Mouse (Mus musculus) megakaryocyte progenitor cell, adult 5-6 weeks (primary cell): ENCODE measurements around the gene Gdpd3. TPM values are rescaled to one million over a fixed set of nuclear protein-coding genes. Genes with fewer than 3 reads are reported as not detected.
"Not testable (repeated sequence)": the region's sequence is repeated elsewhere in the genome, so short reads cannot be mapped to it uniquely, and the experiment has no call there.

Experiments
- ATAC-seq: replicated peaks from 2 replicates; pipeline ENCODE4 v1.8.0; 2016; ENCODE audit warnings: mild to moderate bottlenecking, moderate TSS enrichment, inconsistent platforms; ENCODE audit not compliant: poor library complexity
- total RNA-seq, 2 experiments: library from RNA; stranded (forward) in 1 of 2; stranded (reverse) in 1 of 2; fragments of 157-497, 149-512 nt in 1 of 2; fragments of 200-1000 nt in 1 of 2; gene quantifications; 2 replicates each; pipeline versions ENCODE4 v1.2.3 to v1.2.4; 2015 to 2017

Gene Gdpd3
- total RNA-seq, 2 experiments from 2014 or later = 7.7 to 8.4 TPM

DNA sequence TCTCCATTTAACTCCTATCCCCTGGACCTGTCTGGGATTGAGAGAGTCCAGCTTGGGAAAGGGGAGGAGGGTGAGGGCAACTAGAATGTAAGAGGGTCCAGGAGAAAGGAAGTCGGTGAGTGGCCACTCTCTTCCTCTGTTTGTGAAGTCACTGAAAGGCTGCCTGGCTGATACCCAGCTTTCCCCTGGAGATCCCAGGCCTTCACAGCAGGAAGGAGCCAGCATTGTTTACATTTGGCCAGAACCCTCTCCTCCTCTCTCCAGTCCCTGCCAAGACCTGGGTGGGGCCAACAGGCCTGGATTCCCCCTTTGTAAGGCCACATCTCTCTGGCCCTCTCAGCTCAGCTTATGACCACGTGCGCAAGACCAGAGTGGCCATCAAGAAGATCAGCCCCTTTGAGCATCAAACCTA, 5.7 kb upstream of the Gdpd3 start:
- ATAC-seq = no peak

DNA sequence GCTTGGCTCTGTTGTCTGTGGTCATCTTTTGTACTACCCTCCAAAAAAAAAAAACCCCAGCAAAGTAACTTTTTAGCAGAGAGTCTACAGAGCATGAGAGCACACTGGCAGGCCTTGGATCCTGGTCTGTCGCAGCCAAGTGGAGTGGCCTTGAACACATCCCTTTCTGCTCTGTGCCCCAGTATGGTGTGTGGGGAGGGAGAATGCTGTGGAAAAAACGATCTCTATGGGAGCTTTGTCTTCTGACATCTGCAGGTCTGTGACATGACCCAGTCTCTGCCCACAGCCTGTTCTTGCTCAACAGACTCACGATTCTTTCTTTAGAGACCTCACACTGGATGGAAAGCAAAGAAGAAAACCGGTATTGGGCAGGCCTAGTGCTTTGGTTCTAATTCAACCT, 5.2 kb upstream of the Gdpd3 start:
- ATAC-seq = no peak

DNA sequence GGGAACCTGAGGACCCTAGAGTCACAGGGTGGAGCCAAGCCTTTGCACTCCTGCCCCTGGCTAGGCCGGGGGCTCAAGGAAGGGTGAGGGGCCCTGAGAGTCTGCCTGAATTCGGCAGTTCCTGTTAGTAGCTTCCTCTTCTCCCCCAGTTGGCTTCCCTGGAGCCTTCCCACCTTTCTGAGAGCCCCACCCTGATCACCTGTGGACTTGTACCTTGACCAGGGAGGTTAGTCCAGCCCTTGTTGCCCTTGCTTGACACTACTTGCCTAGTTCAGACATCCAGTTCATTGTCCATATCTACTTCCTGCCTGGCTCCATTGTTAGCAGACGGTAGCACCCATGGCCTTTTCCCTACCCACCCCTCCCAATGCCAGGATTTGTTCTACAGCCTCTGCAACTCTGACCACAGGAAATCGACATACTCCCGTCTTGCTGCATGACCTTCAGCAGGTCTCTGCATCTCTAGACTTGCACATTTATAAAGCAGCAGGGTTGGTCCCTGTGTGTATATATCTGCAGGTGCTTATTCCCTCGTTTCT, 4.5 kb upstream of the Gdpd3 start:
- ATAC-seq = no peak

DNA sequence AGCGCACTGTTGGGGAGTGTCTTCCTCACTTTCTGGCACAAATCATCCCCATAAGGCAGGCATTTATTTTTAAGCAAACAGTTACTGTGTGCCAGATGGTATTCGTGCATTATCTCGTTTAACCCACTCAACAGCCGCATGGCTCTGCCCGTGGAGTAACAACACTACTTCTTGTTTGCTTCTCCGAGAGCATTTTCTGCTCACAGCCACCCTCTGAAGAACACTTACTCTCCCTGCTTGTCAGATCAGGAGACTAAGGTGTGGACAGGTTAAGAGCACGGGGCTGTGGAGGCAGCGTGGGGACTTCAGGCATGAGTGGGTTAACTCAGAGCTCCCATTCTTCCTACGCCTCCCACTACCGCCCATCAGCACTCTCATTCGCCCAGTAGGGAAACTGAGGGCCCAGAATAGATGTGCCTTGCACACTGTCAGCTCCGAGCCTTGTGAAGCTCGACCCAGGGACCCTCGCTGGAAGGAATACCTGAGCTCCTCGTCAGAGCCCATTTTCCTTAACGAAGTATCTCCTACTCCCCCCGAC, 3.6 kb upstream of the Gdpd3 start:
- ATAC-seq = 0 out of 2 replicates have a peak, but pooled peaks have one; percentile 3

DNA sequence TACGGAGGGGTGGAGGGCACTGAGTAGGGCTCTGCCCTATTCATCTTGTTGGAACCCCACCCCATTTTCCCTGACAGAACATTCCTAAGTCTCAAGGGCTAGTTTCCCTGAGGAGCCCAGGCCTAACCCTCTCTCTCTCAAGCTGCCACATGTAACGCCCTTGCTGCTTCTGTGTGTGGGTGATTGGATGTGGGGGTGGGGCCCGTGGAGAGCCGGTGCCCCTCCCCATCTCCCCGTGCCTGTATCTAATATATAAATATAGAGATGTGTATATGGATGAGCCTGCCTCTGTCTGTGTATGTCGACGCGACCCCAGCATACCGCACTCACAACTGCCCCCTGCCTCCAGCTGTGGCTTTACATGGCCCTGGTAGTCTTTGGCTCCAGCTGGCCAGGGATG, 594 bp upstream of the Gdpd3 start:
- 0 out of 2 replicates have a peak, but pooled peaks have one; percentile 6 for ATAC-seq

DNA sequence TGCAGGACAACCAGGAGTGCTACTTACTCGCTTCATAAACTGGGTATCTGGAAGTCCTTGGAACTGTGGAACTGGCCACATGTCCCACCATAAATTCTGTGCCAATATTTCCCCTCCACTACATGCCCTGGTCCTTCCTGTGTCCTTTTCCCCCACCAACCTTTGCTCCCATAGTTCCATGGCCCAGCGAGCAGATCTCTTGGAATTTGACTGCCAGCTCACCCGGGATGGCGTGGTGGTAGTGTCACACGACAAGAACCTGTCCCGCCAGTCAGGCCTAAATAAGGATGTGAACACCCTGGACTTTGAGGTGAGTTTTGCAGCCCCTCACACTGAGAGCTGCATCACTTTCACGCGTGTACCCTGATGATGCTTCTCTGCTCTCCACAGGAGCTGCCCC, 867 bp downstream of the Gdpd3 start:
- no peak for ATAC-seq

DNA sequence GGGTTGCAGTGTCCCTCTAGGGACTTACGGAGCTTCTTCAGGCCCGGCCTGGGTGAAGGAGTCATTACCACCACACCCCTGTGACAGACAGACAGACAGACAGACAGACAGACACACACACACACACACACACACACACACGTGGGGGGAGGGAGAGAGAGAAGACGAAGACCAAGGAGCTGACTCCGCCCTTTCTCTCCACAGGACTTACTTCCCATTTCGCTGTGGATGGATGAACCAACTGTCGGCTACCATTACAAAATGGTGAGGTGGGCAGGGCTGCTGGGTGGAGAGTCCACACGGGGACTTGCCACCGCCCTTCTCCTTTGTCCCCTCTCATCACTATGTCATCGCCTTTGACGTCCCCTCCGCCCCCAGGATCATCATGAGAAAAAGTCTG, 4.7 kb downstream of the Gdpd3 start:
- ATAC-seq = peak; percentile 87

DNA sequence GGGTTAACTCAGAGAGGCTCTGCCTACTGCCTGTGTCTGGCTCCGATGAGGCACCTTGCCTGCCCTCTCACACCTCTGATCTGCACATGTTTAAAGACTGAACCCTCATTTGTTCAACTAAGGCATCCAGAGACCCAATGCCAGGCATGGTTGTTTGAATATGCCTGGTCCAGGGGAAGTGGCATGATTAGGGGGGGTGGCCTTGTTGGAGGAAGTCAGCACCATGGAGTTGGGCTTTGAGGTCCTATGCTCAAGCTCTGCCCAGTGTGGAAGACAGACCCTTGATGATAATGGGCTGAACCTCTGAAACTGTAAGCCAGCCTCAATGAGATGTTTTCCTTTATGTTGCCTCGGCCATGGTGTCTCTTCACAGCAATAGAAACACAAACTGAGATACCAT, 7.2 kb downstream of the Gdpd3 start:
- no peak for ATAC-seq

DNA sequence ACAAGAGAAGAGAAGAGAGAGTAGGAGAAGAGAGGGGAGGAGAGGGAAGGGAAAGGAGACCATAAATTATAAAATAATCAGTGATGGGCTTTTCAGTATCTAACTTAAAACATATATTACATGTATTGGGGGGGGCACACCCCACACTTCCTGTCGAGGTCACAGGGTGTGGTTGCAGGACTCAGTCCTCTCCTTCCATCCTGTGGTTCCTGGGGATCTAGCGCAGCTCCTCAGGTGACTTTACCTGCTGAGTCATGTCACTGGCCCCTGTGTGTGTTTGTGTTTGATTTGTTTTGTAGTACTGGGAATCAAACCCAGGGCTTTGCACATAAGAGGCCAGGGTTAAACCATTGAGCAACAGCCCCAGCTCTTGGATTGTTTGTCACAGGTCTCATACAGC, 8.3 kb downstream of the Gdpd3 start:
- ATAC-seq = no peak

DNA sequence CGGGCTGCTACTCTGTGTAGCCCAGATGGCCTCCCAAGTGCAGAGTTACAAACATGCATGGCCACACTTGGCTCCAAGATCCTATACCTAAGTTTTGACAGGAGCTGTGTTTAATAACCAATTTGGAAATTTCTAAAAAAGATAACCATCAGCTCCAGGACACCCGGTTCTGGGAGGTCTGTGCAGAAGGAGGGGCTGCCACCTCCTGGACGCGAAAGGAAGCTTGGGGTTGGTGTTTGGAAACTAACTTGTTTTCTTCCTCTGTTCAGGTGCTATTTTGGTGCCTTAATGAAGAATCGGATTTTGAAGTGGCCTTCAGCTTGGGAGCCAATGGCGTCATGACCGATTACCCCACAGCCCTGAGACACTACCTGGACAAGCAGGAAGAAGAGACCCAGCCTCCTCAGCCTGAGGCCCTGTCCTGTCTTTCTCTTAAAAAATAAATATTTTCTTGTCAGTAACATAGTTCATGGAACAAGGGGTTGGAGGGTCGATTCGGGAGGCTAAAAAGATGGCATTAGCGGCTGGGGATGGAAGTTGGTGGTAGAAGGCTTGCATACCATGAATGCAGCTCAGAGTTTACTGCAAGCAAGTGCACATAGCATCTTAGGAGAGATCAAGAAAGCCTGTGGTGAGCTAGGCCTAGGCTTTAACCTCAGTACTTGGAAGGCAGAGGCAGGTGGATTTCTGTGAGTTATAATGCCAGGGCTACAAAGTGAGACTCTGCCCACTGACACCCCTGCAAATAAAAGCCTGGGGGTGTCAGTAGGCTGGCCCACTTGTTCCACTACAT, 9.2 kb downstream of the Gdpd3 start:
- ATAC-seq = no peak

DNA sequence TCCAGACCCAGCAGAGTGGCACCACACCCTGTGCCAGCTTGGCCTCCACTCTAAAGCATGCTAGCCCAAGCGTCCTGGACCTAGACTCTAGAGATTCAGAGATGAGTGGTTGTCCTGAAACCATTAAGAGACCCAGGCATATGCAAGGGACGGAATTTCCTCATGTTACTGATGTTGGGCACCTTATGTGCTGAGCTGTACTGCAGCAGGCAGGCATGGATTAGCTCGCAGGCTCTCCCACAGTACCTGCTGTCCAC, 9.8 kb downstream of the Gdpd3 start:
- ATAC-seq = no peak

DNA sequence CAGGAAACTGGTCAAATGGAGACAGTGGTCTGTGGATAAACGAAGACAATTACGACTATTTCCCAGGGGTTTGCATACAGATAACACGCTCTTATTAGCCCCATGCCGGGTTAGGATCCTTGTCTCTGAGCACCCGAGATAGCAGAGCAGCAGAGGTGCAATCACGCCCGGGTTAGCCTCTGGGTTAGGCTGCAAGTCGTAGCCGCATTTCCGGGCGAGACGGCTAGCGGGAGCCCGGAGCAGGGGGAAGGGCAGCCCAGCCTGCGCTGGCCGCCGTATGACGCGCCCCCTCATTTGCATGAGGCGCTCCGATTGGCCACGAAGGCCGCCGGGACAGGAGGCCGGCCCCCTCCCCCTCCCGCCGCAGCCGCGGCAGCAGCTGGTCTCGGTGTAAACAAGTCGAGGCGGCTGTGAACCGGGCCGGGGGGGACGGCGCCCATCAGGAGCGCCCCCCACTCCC, 10.5 kb downstream of the Gdpd3 start, which contains the start of gene Ypel3:
Gene Ypel3, plus strand, starts transcription at position 358 of the 460 bp plus-strand sequence.
- ATAC-seq = peak; percentile 88

DNA sequence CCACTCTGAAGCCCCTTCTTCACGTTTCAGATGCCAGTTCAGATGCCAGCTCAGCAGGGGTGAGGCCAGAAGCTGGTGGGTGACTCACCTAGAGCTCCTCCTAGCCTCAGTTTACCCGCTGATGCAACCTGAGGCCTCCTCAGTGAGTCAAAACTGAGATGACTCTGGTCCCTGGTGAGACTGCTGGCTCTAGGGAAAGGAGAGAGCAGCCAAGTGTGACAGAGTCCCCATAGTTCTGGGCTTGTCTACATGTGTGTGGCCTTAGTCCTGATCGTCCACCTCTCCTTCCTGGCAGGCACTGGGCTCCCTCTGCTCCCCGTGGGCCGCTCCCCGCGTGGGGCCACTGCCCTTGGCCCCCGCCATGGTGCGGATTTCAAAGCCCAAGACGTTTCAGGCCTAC, 11.3 kb downstream of the Gdpd3 start:
- ATAC-seq = no peak

DNA sequence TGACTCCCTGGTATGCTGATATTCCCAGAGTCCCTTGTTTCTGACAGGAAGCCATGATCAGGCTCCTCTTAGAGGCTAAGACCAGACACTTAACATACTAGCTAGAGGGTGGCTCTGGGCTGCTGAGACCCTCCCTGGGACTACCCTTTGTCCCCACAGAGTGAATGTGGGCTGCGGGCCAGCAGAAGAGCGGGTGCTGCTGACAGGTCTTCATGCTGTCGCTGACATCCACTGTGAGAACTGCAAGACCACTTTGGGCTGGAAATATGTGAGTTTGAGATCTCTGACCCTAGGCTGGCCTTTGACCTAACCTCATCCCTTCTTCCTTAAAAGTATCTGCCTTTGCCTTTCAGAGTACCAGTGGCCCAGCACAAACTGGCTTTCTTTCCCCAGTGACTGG, 12.0 kb downstream of the Gdpd3 start:
- ATAC-seq = no peak

DNA sequence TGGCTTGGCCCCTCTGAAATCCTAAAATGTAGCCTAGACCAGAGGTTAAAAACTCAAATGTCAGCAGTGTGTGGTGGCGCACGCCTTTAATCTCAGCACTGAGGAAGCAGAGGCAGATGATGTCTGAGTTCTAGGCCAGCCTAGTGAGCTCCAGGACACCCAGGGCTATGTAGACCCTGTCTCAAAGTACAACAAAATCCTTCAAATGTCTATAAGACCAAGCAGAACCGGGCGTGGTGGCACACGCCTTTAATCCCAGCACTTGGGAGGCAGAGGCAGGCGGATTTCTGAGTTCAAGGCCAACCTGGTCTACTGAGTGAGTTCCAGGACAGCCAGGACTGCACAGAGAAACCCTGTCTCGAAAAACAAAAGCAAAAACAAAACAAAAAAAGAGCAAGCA, 13.0 kb downstream of the Gdpd3 start:
- not testable (repeated sequence) for ATAC-seq

DNA sequence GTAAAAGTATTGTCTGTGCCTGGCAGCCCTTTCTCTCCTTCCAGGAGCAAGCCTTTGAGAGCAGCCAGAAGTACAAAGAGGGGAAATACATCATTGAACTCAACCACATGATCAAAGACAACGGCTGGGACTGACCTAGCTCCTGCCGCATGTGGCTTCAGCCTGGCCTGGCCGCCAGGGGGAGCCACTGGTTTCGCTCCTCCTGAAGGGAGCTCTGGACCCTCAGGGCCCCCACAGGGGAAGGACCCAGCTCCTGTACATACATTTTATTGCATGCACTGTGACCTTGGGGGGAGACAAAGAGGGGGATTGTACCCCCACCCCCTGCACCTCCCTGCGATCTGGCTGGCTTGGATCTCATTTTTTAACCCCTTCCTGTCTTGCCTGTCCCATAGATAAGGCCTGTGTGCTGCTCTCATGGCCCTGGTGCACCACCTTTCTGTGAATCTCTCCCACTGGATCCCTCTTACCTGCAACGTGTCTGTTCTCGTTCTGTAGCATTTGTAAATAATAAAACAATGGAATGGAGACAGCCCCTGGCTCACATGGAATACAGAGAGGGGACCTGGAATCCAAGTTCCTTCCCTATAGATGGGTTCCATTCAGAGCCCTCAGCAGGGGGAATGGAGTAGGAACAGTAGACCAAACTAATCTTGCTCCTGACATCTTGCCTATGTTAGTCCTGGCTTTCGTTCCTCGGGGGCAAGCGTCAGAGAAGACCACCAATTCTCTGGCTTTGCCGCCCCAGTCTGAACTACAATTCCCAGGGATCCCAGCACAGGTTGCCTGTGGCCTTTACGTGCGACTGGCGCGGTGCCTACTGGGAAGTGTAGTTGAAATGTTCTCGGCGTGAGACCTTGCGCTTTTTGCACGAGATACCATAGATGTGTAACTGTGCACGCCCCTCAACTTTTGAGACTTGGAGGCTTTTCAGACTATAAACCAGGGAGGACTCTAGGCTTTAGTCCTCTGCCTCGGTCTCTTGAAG, 14.1 kb downstream of the Gdpd3 start:
- peak; percentile 61 for ATAC-seq

DNA sequence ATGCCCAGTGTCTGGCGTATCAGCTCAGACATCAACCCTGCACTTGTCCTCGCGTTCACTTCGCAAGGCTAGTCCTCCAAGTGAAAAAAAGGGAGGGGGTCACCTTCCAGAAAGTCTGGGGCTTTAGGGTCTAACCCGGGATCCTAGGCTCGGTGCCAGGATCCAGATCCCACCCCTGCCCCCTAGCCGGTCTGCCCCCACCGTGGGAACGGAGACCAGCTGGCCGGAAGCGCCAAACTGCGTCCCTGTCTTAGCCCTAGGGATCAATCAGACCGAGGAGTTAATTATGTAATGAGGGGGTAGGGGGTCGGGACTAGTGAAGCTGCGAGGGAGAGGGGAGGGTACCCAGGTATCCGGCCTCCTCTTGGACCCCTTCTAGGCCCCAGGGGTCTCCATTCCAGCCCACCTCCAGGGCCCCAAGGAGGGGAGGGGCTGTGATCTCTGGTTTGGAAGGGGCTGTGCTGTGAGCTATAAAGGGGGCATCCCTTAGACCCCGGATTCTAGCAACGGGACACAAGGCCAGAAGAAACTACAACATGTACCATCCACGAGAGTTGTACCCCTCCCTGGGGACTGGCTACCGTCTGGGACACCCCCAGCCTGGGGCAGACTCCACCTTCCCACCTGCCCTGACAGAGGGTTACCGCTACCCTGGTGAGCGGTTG, 15.0 kb downstream of the Gdpd3 start, which contains the start of gene Tbx6:
Gene Tbx6, plus strand, starts transcription at position 513 of the 665 bp plus-strand sequence.
- no peak for ATAC-seq

DNA sequence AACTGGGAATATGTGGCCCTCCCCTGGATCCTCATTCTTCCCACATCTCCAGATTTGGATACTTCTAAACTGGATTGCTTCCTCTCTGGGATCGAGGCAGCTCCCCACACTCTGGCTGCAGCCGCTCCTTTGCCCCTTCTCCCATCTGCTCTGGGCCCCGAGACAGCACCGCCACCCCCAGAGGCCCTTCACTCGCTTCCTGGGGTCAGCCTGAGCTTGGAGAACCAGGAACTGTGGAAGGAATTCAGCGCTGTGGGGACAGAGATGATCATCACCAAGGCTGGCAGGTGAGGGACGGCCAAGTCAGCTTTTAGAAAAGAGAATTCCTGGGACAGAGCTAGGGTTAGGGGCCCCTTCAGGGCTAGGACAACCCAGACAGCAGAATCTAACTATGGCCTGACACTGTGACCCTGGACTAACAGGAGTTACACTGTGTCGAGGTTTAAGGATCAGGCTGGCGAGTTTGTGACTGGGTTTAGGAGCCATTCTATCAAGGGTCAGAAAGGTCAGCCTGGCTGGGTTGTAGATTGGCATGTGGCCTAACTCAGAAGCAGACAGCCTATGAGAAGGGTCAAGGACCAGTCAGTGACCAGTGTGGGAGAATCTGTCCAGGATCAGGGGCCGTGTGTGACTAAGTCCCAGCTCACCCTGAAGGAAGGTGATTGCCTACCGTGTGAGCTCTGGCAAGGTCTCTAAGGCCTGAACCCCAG, 15.7 kb downstream of the Gdpd3 start:
- no peak for ATAC-seq

DNA sequence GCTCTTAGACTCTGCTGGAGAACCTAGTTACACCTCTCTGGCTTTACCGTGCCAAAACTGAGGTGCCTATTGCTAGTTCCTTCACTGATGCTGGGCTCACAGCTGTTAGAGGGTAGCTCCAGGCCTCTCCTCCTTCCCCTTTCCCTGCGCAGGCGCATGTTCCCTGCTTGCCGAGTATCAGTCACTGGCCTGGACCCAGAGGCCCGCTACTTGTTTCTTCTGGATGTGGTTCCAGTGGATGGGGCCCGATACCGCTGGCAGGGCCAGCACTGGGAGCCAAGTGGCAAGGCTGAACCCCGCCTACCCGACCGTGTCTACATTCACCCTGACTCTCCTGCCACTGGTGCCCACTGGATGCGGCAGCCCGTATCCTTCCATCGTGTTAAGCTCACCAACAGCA, 16.6 kb downstream of the Gdpd3 start:
- no peak for ATAC-seq

DNA sequence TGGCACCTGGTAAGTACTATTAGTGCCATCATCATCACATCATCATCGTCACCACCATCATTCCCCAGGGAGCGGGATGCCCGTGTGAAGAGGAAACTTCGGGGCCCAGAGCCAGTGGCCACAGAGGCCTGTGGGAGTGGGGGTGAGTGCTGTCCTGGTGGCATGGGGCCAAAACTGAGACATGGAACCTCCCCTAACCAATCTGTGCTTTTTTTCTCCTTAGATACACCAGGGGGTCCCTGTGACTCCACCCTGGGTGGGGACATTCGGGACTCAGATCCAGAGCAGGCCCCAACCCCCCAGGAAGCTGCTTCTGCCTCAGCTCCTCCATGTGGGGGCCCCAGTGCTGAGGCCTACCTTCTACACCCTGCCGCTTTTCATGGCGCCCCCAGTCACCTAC, 18.3 kb downstream of the Gdpd3 start:
- ATAC-seq = no peak
